Mouse (Mus musculus) limb, embryonic 15.5 days (tissue): ENCODE results near the gene Itga10. TPM values are rescaled to one million over a fixed set of nuclear protein-coding genes. Genes with fewer than 3 reads are reported as not detected.
"Not testable (repeated sequence)": the region's sequence is repeated elsewhere in the genome, so short reads cannot be mapped to it uniquely, and the experiment has no call there.

Experiments
- ATAC-seq: fragments of 200-750 bp; cut with Nextera tagmentation; 2 replicates; pipeline ENCODE4 v1.8.0; 2017; ENCODE audit warnings: low read depth, moderate TSS enrichment; ENCODE audit not compliant: insufficient number of reproducible peaks, low FRiP score, low TSS enrichment
- H3K27ac ChIP-seq: fragments of 300-500 bp; sonication (generic); 2 replicates; pipeline ENCODE4 v1.5.1; 2015; ENCODE audit warnings: moderate library complexity, mild to moderate bottlenecking, inconsistent platforms
- H3K27me3 ChIP-seq: fragments of 300-500 bp; sonication (generic); 2 replicates; pipeline ENCODE4 v1.6.1; 2015; ENCODE audit warnings: inconsistent platforms
- H3K36me3 ChIP-seq: fragments of 300-500 bp; sonication (generic); 2 replicates; pipeline ENCODE4 v1.6.1; 2015; ENCODE audit warnings: inconsistent platforms
- H3K4me1 ChIP-seq: fragments of 300-500 bp; sonication (generic); 2 replicates; pipeline ENCODE4 v1.6.1; 2015; ENCODE audit warnings: inconsistent platforms
- H3K4me2 ChIP-seq: fragments of 300-500 bp; sonication (generic); 2 replicates; pipeline ENCODE4 v1.6.1; 2015; ENCODE audit warnings: mild to moderate bottlenecking, inconsistent platforms
- H3K4me3 ChIP-seq: fragments of 300-500 bp; sonication (generic); 2 replicates; pipeline ENCODE4 v1.5.1; 2015; ENCODE audit warnings: mild to moderate bottlenecking, inconsistent platforms
- H3K9ac ChIP-seq: fragments of 300-500 bp; sonication (generic); 2 replicates; pipeline ENCODE4 v1.6.1; 2015; ENCODE audit warnings: inconsistent platforms
- H3K9me3 ChIP-seq: fragments of 300-500 bp; sonication (generic); 2 replicates; pipeline ENCODE4 v1.6.1; 2016; ENCODE audit warnings: inconsistent platforms
- WGBS: fragments of 180-500 bp; shearing (Covaris S2); methylation state at CpG from one replicate; pipeline ENCODE4 v1.1.7; 2015; 5-methylcytosine and 5-hydroxymethylcytosine counted together
- polyA plus RNA-seq: library from polyadenylated mRNA; unstranded; fragments of >200 nt; fragmentation: Nextera tagmentation; extraction: Ambion mirVana; gene quantifications from 2 replicates; pipeline ENCODE4 v1.2.1, GENCODE M21; 2015

Itga10 gene
- polyA plus RNA-seq, 1 experiment from 2014 or later = 4.9 TPM

DNA sequence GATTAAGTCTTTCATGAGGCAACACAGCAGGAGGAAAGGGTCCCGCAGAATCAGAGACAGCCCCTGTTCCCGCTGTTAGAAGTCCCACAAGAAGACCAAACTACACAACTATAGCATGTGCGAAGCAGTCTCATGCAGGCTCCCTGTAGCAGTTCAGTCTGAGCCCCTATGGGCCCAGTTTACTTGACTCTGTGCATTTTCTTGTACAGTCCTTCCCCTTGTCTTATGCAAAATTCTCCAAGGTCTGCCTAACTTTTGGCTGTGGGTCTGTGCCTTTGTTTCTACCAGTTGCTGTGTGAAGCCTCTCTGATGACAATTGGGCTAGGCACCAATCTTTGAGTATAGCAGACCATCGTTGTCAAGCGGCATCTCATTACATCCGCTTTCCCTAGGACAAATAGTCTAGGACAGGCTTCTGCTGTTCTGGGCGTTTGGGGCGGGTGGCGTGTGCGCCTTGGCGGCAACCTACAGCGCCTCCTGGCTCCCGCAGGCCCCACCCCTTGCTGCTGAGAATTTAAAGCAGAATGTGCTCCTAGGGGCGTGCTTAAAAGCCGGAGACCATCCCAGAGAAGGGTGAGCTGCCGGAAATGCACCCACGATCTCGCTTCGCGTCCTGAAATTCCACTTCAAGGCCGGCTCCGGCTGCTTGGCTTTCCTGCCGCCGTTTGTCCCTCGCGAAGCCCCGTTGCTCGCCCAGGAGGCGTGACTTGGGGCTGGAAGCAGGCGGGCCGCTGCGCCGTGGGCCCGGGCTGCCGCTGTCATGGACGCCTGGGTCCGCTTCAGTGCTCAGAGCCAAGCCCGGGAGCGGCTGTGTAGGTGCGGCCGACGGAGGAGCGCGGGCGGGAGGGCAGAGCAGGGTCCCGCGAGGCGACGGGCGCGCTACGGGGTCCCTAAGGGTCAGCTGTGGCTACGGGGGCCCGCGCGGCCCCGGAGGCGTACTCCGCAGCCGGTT is 10.2 kb upstream of the Itga10 start, which contains the start of the genes Pex11b and Gm42957:
Gene Pex11b, plus strand, starts transcription at position 449 of the 952 bp plus-strand sequence.
Gene Gm42957, plus strand, starts transcription at position 547 of the 952 bp plus-strand sequence.
- WGBS = 1% methylated on average over 60 of the region's 60 CpGs
- H3K4me2 ChIP-seq = peak within 1 kb of the TSS; percentile 57

DNA sequence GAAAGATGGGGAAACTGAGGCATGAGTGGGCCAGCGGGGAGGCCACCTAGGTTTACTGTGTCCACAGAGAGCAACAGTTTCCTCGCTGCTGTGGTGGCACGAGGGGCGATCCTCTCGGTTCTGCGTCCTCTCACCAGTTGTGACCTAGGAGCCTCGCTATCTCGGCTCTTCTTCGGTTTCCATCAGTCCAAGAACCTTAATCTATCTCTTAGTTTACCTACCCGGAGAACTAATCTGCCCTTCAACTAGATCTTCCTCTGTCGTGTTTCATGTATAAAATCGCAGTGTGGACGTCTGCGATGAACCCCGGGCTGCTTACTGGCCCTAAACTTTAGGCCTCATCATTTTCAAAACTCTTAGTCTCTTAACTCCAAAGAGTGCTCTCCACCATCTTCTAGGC is 9.5 kb upstream of the Itga10 start:
- H3K4me2 ChIP-seq = peak overlapping the region; percentile 57
- peak overlapping the region; percentile 90 for H3K4me3 ChIP-seq
- H3K36me3 ChIP-seq = peaks cover 59% of the 10 kb centered on the region
- no peak for ATAC-seq
- H3K27me3 ChIP-seq = no peaks in the 10 kb centered on the region
- 8% methylated on average over 15 of the region's 15 CpGs for WGBS
- peak overlapping the region; percentile 95 for H3K9ac ChIP-seq
- peaks cover 21% of the 10 kb centered on the region for H3K4me1 ChIP-seq
- peak overlapping the region; percentile 90 for H3K27ac ChIP-seq
- no peaks in the 10 kb centered on the region for H3K9me3 ChIP-seq

More for the DNA sequence above, 10.2 kb upstream of the Itga10 start, which contains the start of the genes Pex11b and Gm42957:
- peak within 1 kb of the TSS; percentile 95 for H3K9ac ChIP-seq
- H3K27me3 ChIP-seq = no peaks in the 10 kb centered on the region
- peaks cover 28% of the 10 kb centered on the region for H3K4me1 ChIP-seq
- peak; percentile 85 for ATAC-seq
- H3K9me3 ChIP-seq = no peaks in the 10 kb centered on the region
- H3K36me3 ChIP-seq = peaks cover 55% of the 10 kb centered on the region
- peak within 1 kb of the TSS; percentile 90 for H3K4me3 ChIP-seq
- peak within 1 kb of the TSS; percentile 90 for H3K27ac ChIP-seq

DNA sequence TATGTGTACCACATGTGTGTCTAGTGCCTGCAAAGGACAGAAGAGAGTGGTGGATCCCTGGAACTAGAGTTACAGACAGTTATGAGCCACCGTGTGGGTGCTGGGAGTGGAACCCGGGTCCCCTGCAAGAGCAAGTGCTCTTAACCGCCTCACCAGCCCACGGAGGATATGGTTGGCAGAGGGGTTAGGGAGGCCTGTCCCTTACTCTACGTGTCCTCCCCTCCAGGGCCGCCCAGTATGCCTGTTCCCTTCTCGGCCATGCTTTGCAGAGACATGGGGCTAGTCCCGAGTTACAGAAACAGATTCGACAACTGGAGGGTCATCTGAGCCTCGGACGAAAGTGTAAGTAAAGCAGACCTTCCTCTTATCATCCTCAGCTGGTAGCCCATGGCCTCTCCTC is 8.9 kb upstream of the Itga10 start:
- H3K9ac ChIP-seq = 0 out of 2 replicates have a peak overlapping the region, but pooled peaks have one; percentile 95
- no peak overlapping the region for H3K27ac ChIP-seq
- H3K4me3 ChIP-seq = peak overlapping the region; percentile 90
- peak overlapping the region; percentile 57 for H3K4me2 ChIP-seq
- H3K9me3 ChIP-seq = no peaks in the 10 kb centered on the region
- no peak for ATAC-seq
- WGBS = 69% methylated on average over 11 of the region's 11 CpGs
- no peaks in the 10 kb centered on the region for H3K27me3 ChIP-seq
- H3K4me1 ChIP-seq = peaks cover 21% of the 10 kb centered on the region
- peaks cover 61% of the 10 kb centered on the region for H3K36me3 ChIP-seq

DNA sequence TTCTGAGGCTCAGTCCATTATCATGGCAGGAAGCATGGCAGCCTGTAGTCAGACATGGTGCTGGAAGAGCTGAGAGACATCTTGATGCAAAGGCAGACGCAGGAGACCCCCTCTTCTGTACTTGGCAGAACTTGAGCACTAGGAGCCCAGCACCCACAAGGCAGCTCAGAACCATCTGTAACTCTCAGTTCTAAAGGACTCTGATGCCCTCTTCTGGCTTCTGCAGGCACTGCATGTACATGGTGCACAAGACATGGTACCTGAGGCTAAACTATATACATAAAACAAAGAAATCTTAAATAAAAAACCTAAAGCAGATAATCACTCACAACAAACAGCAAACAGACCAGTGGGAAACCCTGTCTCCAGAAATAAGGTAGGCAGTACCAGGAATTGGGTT is 6.2 kb upstream of the Itga10 start:
- no peak overlapping the region for H3K27ac ChIP-seq
- no peak overlapping the region for H3K9ac ChIP-seq
- no peaks in the 10 kb centered on the region for H3K9me3 ChIP-seq
- no peaks in the 10 kb centered on the region for H3K27me3 ChIP-seq
- peaks cover 56% of the 10 kb centered on the region for H3K36me3 ChIP-seq
- peaks cover 21% of the 10 kb centered on the region for H3K4me1 ChIP-seq
- no peak overlapping the region for H3K4me3 ChIP-seq
- 85% methylated on average over 1 of the region's 1 CpGs for WGBS
- no peak for ATAC-seq
- H3K4me2 ChIP-seq = no peak overlapping the region

DNA sequence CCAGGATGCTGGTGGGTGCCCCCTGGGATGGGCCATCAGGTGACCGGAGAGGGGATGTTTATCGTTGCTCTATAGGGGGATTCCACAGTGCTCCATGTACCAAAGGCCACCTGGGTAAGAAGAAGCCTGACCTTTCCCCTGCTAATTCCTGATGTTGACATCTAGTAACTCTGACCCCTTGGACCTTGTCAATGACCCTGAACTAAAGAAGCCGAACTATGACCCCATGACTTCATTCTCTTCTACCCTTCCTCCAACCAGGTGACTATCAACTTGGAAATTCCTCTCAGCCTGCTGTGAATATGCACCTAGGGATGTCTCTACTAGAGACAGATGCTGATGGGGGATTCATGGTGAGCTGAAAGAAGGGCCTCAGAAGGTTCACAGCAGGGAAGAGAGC is 2.0 kb downstream of the Itga10 start:
- Histone ChIP-seq H3K36me3 (peaks cover 44% of the 10 kb centered on the region), H3K9me3 (no peaks in the 10 kb centered on the region), H3K4me2 (no peak overlapping the region), H3K27ac (no peak overlapping the region), H3K27me3 (no peaks in the 10 kb centered on the region), H3K4me1 (0 out of 2 replicates have a peak, but pooled peaks cover 4% of the 10 kb centered on the region), H3K9ac (no peak overlapping the region), H3K4me3 (no peak overlapping the region)
- WGBS = 87% methylated on average over 3 of the region's 3 CpGs
- no peak for ATAC-seq

DNA sequence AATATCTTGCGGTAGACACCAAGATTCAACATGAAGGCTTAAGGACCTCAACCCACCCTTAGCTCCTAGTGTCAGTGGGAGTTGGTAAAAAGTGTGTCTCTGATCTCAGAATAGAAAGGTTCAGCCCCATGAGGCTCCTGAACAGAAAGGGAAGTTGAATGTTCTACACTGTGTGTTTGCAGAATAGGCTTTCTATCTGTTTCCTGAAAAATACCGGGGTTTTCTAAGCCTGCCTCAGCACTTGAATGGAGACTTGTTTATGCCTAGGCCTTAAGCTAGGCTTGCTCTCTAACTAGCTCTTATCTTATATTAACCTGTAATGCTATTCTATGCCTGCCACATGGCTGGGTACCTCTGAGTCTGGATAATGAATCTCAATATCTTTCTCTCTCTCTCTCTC is 15.5 kb downstream of the Itga10 start:
- no peak for ATAC-seq
- H3K4me3 ChIP-seq = no peak overlapping the region
- H3K27ac ChIP-seq = no peak overlapping the region
- H3K4me2 ChIP-seq = no peak overlapping the region
- H3K36me3 ChIP-seq = peaks cover 23% of the 10 kb centered on the region; the same call in 1 of the 2 replicates
- H3K4me1 ChIP-seq = peaks cover 19% of the 10 kb centered on the region
- no peak overlapping the region for H3K9ac ChIP-seq
- 81% methylated on average over 2 of the region's 2 CpGs for WGBS
- no peaks in the 10 kb centered on the region for H3K27me3 ChIP-seq
- H3K9me3 ChIP-seq = no peaks in the 10 kb centered on the region

GRCm38 (mm10) chr3:96662731-96663316 is 17.4 kb downstream of the Itga10 start:
- peak overlapping the region; percentile 90 for H3K27ac ChIP-seq
- 32% methylated on average over 8 of the region's 8 CpGs for WGBS
- no peaks in the 10 kb centered on the region for H3K9me3 ChIP-seq
- no peak overlapping the region for H3K9ac ChIP-seq
- no peak for ATAC-seq
- H3K4me1 ChIP-seq = peaks cover 19% of the 10 kb centered on the region
- no peaks in the 10 kb centered on the region for H3K27me3 ChIP-seq
- H3K36me3 ChIP-seq = peaks cover 6% of the 10 kb centered on the region; the same call in 1 of the 2 replicates
- H3K4me3 ChIP-seq = peak overlapping the region; percentile 12; the same call in 1 of the 2 replicates
- H3K4me2 ChIP-seq = peak overlapping the region; percentile 49

DNA sequence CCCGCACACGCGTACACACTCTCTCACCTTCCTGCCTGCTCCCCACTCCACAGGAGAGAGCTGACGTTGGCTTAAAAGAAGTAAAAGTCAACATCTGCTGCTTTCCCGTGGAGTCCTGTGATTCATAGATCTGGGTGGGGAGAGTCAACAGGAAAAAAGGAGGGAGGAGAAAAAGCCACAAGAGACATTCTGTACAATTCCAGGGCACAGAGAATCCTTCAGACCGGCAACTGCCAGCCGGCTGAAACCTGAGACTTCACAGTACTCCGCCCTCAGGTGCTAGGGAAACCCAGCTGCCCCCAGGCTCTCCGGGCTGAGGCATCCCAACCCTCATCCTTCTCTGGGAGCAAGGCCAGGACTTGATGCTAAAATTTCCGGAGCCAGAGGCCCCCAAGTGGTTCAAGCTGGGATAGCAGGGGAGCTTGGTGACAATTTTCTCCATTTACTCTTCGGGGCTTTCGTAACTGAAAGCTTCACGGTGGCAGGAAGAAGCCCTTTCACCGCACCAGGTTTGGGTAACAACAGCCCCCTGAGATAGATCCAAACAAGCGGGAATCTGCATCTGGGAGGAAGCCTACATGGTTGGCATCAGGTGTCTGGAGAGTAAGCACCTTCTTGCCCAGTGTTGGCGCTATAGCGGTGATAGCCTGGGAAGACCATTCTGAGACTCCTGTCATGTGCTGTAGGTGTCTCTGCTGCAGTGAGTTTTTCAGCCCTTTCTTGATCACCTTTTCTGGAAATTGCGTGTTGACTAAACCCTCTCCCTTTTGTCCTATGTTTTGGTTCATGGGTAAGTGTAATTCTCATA is 18.3 kb downstream of the Itga10 start:
- Histone ChIP-seq H3K9me3 (no peaks in the 10 kb centered on the region), H3K27ac (peak overlapping the region; percentile 90), H3K36me3 (peaks cover 3% of the 10 kb centered on the region; the same call in 1 of the 2 replicates), H3K4me1 (peaks cover 19% of the 10 kb centered on the region), H3K4me3 (peak overlapping the region; percentile 30), H3K4me2 (peak overlapping the region; percentile 49), H3K9ac (no peak overlapping the region), H3K27me3 (no peaks in the 10 kb centered on the region)
- 5% methylated on average over 18 of the region's 18 CpGs for WGBS
- peak; percentile 91 for ATAC-seq

DNA sequence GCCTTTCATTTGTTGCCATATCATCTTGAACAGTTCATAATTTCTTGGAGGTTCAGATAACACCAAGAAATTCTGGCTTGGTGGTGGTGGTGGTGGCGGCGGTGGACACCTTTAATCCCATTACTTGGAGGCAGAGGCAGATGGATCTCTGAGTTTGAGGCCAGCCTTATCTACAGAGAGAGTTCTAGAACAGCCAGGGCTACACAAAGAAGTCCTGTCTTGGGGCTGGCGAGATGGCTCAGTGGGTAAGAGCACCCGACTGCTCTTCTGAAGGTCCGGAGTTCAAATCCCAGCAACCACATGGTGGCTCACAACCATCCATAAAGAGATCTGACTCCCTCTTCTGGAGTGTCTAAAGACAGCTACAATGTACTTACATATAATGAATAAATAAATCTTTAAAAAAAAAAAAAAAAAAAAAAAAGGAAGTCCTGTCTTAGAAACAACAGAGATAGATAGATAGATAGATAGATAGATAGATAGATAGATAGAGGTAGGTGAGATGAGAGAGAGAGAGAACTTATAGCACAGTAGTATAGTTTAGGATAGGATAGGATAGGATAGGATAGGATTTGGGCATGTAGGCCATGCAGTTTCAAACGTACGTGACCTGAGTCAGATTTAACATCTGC is 20.5 kb downstream of the Itga10 start:
- 89% methylated on average over 7 of the region's 7 CpGs for WGBS

GRCm38 (mm10) chr3:96666916-96667315 is 21.5 kb downstream of the Itga10 start:
- Histone ChIP-seq H3K36me3 (no peaks in the 10 kb centered on the region), H3K9ac (no peak overlapping the region), H3K9me3 (no peaks in the 10 kb centered on the region), H3K4me3 (no peak overlapping the region), H3K27ac (no peak overlapping the region), H3K27me3 (no peaks in the 10 kb centered on the region), H3K4me2 (no peak overlapping the region), H3K4me1 (peaks cover 28% of the 10 kb centered on the region)
- ATAC-seq = no peak
- WGBS = 90% methylated on average over 5 of the region's 5 CpGs

More for the DNA sequence above, 20.5 kb downstream of the Itga10 start:
- not testable (repeated sequence) for H3K4me2 ChIP-seq, H3K9ac ChIP-seq, H3K4me3 ChIP-seq, H3K9me3 ChIP-seq, H3K36me3 ChIP-seq, H3K27me3 ChIP-seq, H3K27ac ChIP-seq, ATAC-seq
- peaks cover 26% of the 10 kb centered on the region for H3K4me1 ChIP-seq

- Histone ChIP-seq H3K27me3 (no peaks in the 10 kb centered on the region), H3K9ac (no peak overlapping the region), H3K4me2 (no peak overlapping the region), H3K27ac (no peak overlapping the region), H3K4me3 (no peak overlapping the region), H3K9me3 (no peaks in the 10 kb centered on the region), H3K4me1 (peaks cover 27% of the 10 kb centered on the region), H3K36me3 (no peaks in the 10 kb centered on the region)
- ATAC-seq = no peak
- 32% methylated on average over 1 of the region's 1 CpGs for WGBS
Observed at GRCm38 (mm10) chr3:96667316-96667715, 21.9 kb downstream of the Itga10 start.
